Mouse (Mus musculus) cortical plate, adult 2 months (tissue): ENCODE measurements around the gene Zfp12. TPM values are rescaled to one million over a fixed set of nuclear protein-coding genes. Genes with fewer than 3 reads are reported as not detected.

Experiments
- H3K27ac ChIP-seq: fragments of 200-500 bp; 2 replicates; pipeline ENCODE4 v1.5.1; 2012; ENCODE audit warnings: low read length, control low read depth, inconsistent platforms; ENCODE audit not compliant: insufficient read depth
- H3K4me1 ChIP-seq: fragments of 200-500 bp; 2 replicates; pipeline ENCODE4 v1.6.1; 2011; ENCODE audit warnings: low read length; ENCODE audit not compliant: control insufficient read depth, insufficient read depth
- H3K4me3 ChIP-seq: fragments of 200-500 bp; 2 replicates; pipeline ENCODE4 v1.5.1; 2011; ENCODE audit warnings: mild to moderate bottlenecking, low read length, control low read depth; ENCODE audit not compliant: insufficient read depth
- CTCF ChIP-seq: fragments of 200-500 bp; IDR thresholded peaks from 2 replicates; pipeline ENCODE4 v1.5.1; 2011; ENCODE audit warnings: mild to moderate bottlenecking, control low read depth, low read length; ENCODE audit not compliant: insufficient read depth; ENCODE audit errors: extremely low read depth
- POLR2A ChIP-seq: fragments of 200-500 bp; IDR thresholded peaks from 2 replicates; pipeline ENCODE4 v1.6.1; 2011; ENCODE audit warnings: mild to moderate bottlenecking, low read length, control low read depth; ENCODE audit not compliant: insufficient read depth; ENCODE audit errors: extremely low read depth
- polyA plus RNA-seq: library from polyadenylated mRNA; depleted of rRNA; stranded (reverse); fragments of >200 nt; gene quantifications from 2 replicates; pipeline ENCODE4 v1.2.3, GENCODE M21; 2012

The Zfp12 gene
- polyA plus RNA-seq, 1 experiment, result 21.9 TPM

DNA sequence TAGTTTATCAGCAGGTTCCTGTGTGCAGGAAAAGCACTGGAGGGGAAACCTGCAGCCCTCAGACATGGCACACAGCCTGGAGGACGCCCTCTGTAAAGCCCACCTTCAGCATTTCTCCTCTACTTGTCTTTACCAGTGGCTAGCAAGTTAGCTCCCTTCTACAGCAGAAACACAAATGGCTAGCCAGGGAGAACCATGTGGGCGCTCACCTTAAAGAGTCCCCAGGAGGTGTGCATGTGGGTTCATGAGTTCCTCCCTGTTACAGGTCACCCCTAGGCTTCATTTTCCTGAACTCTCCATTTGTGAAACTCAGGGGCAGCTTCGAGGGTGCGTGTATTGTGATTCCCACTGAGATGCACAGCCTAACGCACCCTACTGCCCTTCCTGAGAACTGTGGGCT is 20.8 kb downstream of the Zfp12 start:
- Histone ChIP-seq H3K27ac (no peak overlapping the region), H3K4me3 (no peak overlapping the region), H3K4me1 (no peaks in the 10 kb centered on the region; the same call in 1 of the 2 replicates)
- TF ChIP-seq POLR2A (no peak), CTCF (no peak)

DNA sequence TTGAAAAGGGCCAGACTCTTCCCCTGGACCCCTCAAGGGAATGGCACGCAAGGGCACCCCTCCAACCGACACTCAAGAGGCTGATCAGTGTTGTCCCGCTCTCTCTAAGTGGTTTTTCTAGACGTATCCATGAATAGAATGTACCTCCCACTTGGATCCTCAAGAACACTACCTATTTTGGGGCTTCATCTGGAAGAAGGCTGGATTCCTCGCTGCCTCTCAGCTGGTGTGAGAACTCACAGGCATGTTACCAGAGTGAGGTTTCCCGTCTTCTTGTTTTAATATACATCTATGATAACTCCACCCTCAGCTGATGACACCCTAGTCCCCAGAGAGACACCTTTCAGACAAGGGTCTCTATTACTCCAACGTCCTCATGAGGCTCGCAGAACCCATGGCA is 26.7 kb downstream of the Zfp12 start:
- no peak for TF ChIP-seq POLR2A
- TF ChIP-seq CTCF, result no peak
- Histone ChIP-seq H3K4me3 (no peak overlapping the region), H3K27ac (peak overlapping the region; percentile 10; the same call in 1 of the 2 replicates), H3K4me1 (peaks cover 6% of the 10 kb centered on the region)

DNA sequence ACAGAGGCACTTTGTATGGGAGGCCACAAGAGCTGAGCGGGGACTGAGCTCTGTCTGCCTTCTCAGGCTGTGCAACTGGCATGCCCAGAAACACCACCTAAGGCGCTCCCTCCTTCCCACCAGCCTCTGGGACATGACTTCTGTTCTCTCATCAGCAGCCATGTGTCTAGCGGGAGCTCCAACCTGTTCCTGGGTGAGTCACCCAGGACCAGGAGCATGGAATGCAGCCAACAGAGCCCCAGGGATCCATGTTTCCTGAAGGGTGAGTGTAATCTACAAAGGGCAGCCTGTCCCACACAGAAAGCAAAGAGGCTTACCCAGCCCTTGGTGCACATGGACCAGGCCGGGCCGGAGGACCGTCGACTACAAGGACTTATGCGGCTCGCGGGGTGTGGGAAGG is 29.7 kb downstream of the Zfp12 start:
- Histone ChIP-seq H3K4me1 (peaks cover 9% of the 10 kb centered on the region), H3K27ac (no peak overlapping the region), H3K4me3 (no peak overlapping the region)
- TF ChIP-seq POLR2A, result no peak
- TF ChIP-seq CTCF, result no peak

DNA sequence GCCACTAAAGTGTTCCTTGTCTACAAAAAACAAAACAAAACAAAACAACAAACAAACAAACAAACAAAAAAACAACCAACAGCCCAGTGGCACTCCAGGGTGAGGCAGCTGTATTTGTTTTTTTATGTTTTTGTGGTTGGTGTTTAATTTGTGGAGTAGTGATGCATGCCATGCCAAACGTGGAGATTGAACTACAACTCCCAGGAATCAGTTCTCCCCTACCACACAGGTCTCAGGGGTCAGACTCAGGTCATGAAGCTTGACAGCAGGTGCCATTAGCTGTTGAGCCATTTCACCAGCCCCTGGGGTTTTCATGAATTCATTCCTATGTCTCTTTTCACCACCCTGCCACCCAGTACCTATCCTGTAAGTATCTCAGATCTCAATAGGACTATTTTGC is 30.4 kb downstream of the Zfp12 start:
- no peak overlapping the region for H3K4me3 ChIP-seq
- TF ChIP-seq POLR2A (no peak), CTCF (no peak)
- peaks cover 9% of the 10 kb centered on the region for H3K4me1 ChIP-seq
- H3K27ac ChIP-seq, result no peak overlapping the region

DNA sequence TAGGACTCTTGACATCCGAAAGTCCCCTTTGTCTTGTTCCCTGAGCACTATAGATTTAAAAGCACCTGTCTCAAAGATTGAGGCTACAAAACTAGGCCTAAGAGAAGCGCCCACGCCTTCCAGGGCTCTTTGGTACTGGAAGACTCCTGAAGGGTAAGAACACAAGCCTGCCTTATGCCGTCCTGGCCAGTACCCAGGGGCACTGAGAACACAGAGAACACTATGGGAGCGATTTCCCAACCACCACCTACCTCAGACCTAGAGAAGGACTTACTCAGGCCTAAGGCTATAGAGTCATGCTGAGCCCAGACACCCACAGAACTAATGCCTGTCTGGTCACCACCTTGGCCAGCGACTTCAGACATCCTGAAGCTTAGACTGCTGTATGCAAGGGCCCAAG is 31.8 kb downstream of the Zfp12 start:
- no peak for TF ChIP-seq POLR2A
- no peak for TF ChIP-seq CTCF
- H3K4me3 ChIP-seq, result no peak overlapping the region
- no peak overlapping the region for H3K27ac ChIP-seq

DNA sequence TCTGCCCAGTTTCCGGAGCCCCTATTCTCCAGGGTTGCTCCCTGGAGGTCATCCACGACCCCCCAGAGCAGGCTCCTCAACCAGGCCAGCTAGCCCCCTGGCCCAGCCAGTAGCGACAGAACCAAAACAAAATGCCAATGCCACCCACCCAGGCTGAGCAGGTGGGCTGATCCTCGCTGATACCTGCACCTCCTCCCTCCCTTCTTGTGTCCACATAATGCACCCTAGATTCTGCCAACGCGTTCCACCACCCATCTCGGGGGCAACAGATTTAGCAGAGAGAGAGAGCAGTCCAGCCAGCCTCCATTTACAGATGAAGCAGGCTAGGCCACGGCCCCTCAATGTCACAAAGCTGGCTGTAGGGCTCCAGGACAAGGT is 34.0 kb downstream of the Zfp12 start:
- Histone ChIP-seq H3K4me3 (peak overlapping the region; percentile 75), H3K4me1 (peaks cover 7% of the 10 kb centered on the region), H3K27ac (peak overlapping the region; percentile 97)
- TF ChIP-seq POLR2A, result no peak
- no peak for TF ChIP-seq CTCF

More for the DNA sequence above, 31.8 kb downstream of the Zfp12 start:
- peaks cover 11% of the 10 kb centered on the region for H3K4me1 ChIP-seq

DNA sequence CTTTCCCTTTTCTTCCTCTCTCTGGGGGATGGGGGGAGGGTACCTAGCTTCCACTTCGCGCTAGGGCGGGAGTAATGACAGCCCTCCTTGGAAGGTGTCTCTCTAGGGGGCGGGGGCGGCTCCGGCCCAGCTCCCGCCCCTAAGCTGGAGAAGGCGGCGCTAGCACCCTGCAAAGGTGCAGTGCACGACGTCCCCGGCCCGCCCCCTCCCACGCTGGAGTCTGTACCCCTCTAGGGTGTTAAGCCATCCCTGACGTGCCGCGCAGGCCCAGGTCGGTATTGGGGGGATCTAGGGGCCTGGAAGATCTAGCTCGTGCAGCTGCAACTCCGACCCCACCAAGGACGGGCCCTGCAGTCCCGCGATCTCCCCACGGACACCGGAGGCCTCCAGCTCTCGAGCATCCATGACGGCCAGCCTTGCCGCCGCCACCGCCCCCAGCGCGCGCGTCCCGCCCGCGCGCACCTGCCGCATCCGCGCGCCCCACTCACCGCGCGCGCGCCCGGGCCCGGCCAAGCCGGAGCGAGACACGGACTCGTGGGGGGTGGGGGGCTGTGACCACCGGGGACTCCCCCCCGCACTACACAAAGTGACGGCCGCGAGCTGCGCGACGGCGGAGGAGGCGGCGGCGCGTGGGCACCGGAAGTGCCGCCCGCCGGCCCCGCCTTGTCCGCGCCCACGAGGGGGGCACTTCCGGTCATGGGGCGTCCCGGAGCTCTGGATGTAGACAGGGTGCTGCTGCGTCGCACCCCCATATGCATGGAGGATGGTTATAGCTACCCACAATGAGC is 34.6 kb downstream of the Zfp12 start, which contains the start of gene Zfp316:
Gene Zfp316, minus strand, starts transcription at position 660 of the 788 bp plus-strand sequence.
- Histone ChIP-seq H3K27ac (peak within 1 kb of the TSS; percentile 97), H3K4me1 (peaks cover 7% of the 10 kb centered on the region), H3K4me3 (peak within 1 kb of the TSS; percentile 75)
- TF ChIP-seq CTCF (no peak), POLR2A (peak; percentile 90)

DNA sequence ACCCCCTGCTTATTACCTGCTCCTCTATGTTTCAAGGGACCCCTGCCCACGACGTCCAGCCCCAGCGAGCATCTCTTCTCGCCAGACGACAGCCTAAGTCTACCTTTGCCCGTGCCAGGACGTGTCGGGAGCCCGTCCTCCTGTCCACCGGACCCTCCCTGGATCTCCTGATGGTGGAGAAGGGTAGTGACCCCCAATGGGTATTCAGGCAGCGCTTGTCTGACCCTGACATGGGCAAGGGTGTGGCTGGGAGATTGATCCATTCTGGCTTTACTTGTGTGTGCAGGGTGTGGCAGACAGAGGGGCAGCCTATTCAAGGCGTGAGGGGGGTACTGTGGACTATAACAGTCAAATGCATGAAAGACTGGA is 35.2 kb downstream of the Zfp12 start:
- TF ChIP-seq POLR2A (no peak), CTCF (no peak)
- H3K4me3 ChIP-seq, result peak overlapping the region; percentile 75
- peaks cover 7% of the 10 kb centered on the region for H3K4me1 ChIP-seq
- H3K27ac ChIP-seq, result peak overlapping the region; percentile 97

DNA sequence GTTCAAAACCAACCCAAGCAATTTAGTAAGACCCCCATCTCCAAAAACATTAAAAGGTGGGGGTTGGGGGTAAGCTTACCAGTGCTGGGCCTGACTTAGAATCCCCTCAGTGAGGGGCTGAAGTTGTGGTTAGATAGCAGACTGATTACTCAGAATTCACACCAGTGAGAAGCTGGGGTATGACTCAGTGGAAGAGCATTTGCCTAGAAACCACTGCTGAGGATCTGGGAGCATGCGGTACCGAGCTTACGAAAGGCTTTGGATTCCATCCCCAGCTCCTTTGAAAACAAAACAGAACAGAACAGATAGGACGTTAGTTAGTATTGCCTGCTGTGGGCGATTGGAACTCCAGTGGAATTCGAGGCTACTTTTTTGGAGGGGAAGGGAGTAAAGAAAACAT is 36.7 kb downstream of the Zfp12 start:
- 0 out of 2 replicates have a peak overlapping the region, but pooled peaks have one; percentile 6 for H3K27ac ChIP-seq

DNA sequence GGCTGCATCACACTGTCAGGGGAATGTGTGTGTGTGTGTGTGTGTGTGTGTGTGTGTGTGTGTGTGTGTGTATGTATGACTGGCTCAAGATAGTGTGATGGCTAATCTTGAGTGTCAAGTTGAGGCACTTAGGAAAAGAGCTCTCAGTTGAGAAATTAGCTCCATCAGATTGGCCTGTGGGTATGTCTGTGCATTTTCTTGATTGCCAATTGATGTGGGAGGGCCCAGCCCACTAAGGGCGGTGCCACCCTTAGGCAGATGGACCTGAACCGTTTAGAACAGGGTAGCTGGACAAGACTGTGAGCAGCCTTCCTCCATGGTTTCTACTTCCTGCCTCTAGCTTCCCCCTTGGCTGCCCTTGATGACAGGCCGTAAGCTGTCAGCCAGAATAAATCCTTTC is 37.1 kb downstream of the Zfp12 start:
- Histone ChIP-seq H3K27ac (no peak overlapping the region), H3K4me3 (no peak overlapping the region), H3K4me1 (peaks cover 7% of the 10 kb centered on the region)
- TF ChIP-seq CTCF (no peak), POLR2A (no peak)

More for the DNA sequence above, 36.7 kb downstream of the Zfp12 start:
- H3K4me1 ChIP-seq, result peaks cover 7% of the 10 kb centered on the region
- no peak overlapping the region; the same call in 1 of the 2 replicates for H3K4me3 ChIP-seq
- TF ChIP-seq POLR2A, result no peak
- TF ChIP-seq CTCF, result no peak
